Mouse (Mus musculus): Measurements from ENCODE around the gene Exoc3l.

Exoc3l gene

DNA sequence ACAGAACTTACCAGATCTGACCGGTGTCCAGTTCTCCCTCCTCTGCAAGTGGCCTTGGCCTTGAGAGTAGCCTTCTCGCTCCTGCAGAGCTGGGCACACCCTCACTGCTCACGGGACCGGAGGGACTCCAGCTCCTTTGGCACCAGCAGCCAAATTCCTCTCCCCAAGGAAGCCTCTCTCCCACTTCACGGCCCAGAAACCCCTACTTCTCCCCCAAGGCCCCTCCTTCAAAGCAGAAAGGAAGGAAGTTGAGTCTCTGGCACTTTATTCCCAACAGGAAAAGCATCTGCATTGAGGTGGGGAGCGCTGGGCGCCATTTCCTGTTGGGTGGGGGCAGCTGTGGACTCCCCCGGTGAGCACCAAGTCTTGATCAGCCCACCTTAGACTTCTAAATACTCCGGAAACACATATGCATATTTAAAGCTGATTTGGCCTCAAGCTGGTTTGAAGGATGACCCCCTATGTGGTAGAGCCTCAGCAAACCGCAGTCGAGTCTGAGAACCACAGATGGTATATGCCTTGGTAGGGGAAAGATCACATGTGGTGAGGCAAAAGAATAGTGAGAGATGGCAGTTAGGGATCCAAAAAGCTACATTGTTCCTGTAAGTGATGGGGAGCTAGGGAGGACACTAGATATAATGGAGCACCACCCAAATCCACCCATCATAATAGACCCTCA lies at the start of gene Exoc3l:
Gene Exoc3l (minus strand): TSS at position 207 of the 679 bp plus-strand sequence.
- peak in 1 of 2 experiments; percentile 54 for DNase-seq

DNA sequence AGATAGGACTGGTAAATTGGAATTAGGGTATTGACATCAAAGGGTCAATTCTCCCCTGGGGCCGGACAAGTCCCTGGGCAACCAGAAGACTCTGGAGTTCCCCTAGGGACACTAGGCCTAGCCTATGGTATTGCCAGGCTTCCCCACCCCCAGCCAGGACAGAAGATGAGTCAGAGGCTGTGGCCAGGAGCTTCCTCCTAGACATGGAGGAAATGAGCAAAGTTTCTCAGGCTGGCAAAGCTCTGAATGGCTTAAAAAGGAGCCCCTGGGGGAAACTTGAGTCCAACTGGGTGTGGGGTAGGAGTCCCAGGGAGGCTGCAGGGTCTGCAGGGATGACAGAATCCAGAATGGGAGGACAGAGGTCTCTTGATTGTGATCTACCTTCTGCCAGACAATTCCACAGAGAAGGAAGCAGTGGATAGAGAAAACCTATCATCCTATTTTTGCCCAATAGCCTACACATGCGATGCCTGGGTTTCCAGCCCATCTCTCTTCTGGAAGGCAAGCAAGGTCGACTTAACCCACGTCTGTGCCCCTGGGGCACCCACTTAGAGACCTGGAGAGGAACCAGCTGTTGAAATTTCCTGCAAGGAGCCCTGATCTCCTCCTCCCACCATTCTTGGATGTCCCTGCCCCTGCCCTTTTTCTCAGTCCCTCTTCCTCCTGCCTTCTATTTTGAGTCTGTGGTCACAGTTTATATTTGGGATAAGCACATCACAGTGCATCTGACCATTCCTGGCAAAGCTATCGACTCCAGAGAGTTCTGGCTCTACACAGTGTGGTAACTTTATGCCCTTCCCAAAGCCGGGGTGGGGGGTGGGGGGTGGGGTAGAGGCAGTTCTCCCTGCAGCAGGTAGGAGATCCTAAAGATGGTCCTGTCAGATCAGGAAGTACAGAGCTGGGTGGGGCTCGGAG lies 49.4 kb upstream of the Exoc3l start:
- peak in 1 of 2 experiments; percentile 53 for DNase-seq

DNA sequence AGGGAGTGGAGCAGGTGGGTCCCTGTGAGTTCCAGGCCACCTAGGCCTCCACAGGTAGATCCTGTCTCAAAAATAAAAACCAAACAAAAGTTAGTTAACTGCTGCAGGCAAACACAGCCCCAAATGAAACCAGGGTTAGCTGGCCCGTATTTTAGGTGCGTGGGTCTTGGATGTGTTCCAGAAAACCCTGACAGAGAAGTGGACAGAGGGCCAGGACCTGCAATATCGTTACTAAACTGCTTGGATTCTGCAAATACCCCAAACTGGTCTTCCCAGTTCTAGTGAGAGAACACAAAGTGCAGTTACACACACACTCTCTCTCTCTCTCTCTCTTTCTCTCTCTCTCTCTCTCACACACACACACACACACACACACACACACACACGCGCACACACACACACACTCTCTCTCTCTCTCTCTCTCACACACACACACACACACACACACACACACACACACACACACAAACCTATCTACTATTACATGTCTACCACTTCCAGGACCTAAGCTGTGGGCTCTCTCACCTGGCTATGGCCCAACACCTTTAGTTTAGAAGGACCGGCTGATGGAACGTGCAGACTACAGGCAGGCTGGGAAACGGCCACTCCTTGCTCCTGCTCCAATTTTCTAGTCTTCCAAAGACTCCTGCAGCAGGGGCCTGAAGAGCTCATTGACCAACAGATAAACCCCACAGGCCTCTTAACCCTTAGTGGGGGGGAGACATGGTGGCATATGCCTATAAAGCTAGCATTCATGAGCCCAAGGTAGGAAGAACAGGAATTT lies 48.1 kb upstream of the Exoc3l start:
- no peak for DNase-seq

DNA sequence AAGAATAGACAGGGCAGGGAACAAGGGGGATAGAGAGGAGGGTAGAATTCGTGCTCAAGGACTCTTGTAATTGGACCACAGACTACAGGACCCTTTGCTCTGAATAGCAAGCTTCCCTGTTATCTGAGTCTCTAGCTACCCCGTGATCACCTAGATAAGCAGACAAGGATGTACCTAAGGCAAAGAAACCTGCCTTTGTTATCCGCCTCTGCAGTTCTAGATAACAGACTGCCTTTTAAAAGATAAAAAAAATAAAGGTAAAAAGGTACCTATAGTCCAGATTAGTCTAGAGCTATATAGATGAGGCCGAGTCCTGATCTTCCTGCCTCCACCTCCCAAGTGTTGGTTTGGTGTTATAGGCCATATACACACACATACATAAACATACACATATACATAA lies 46.9 kb upstream of the Exoc3l start:
- no peak for DNase-seq

DNA sequence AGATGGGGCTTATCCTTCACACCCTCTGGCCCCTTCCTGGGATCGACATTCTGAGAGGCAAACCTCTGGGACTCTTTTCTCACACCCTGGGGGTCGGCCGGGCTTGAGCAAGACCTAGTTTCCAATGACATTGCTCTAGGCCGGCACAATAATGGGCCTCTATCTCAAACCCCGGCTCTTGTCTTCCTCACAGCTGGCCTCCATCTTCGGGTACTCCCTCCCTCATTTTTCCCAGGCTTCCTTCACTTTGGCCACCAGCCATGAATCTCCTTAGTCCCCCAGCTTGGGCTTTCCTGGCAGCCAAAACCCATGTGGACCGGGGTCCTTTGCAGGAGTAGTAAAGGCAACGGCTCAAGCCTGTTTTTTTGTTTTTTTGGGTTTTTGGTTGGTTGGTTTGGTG lies 45.5 kb upstream of the Exoc3l start:
- DNase-seq, result peak; percentile 49 to 65

DNA sequence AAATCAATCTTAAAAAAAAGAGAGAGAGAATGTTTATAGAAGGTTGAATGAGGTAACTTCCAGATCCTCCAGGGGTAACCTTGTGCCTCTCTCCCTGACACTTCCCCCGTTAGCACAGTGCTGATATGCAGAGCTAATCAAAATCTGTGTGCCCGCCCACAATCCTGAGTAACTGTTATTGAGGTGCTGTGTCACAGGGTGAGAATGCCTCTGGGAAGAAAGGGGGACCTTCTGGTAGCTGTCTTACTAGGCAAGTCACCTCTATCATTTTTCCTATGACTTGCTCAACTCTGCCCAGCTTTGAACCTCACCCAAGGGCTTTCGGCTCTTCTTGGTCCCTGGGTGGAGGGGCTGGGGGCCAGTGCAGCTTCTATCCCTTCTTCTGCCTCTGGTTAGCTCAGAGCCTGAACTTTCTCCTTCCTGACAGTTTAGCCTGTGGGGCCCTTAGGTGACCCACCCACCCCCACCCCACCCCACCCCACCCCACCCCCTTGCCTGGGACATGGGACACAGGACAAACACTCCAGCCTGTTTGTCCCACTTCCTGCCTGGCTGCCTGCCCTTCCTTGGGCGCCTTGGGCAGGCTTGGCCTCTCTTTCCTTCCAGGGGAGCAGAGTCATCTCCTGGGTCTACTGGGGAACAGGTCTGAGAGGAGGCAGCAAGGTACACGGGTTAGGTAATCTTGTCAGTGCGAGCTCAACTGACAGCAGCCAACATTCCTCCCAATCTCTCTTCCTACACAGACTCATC lies 44.2 kb upstream of the Exoc3l start:
- no peak for DNase-seq

DNA sequence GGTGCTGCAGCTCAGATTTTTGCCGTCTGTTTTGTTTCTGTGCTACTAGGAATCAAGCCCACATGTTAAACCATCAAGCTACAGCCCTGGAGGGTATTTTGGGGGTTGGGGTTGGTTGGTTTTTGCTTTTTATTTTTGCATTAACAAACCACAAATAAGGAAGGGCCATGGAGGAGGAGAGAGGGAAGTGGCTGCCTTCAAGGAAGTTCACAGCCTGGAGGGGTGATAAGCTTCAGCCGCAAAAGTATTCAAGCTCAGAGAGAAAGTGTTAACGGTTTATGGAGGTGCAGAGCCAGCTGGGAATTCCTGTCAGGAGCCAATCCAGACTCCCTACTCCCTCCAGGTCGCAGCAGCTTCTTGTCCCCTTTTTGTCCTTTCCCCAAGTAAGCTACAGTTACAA lies 43.1 kb upstream of the Exoc3l start:
- no peak for DNase-seq

DNA sequence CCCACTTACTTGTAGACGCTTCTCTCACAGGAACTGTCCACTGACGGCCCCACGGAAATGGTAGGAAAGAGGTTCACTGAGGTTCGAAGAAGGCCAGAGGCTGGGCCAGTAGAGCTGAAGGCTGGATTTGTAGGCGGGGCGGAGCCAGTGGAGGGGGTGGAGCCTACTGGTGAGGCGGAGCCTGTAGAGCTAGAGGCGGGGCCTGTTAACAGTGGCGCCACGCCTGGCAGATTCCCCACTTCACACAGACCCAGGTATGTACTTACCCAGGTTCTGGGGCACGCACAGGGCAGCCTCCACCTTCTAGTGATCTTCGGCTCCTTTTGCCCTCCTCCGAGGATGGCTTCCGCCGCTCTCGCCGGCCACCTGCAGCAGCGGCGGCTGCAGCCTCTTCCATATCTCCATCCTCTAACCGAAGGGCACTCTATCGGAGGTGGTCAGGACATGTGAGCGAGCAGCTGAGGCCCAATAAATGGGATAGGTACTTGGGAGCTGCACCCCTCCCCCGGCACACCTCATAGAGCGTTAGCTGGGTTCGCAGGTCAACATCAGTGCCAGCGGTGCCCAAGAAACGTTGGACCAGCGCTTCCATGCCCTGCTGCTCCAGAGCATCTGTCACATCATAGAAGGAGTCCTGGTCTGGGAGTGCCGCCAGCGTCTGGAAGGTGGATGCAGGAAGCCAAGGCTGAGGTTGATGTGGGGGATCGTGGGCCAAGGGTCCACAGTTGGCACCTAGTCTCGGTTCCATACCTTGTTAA lies 40.7 kb upstream of the Exoc3l start:
- peak; percentile 47 to 60 for DNase-seq

DNA sequence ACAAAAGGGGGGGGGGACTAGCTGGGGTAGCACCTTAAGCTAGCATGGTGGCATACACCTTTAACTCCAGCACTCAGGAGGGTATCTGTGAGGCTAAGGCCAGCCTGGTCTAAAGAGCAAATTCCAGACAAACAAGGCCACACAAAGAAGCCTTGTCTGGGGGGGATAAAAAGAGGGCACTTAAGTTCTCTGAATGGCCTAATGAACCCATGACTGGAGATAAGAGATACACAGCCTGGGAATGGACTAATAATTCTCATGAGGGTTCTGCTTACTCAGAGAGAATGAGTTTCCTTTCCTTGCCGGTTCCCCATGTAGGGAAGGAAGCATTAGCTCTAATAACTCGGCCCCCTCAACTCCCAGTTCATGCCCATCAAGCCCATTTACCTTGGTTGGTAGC lies 36.6 kb upstream of the Exoc3l start:
- DNase-seq, result no peak

DNA sequence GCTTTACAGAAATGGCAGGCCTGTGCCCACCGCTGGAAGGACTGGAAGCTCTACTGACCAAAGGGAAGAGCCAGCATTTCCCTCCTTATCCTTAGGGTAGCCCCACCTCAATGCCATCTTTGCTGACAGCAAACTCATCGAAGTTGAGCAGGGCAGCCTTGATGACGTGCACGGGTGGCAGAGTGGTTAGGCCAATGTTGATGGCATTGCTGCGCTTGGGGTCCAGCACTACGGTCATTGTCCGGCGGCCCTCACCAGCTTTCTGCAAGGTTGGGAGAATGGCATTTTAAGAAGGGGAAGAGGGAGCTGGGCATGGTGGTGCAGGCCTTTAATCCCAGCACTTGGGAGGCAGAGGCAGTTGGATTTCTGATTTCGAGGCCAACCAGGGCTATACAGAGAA lies 36.0 kb upstream of the Exoc3l start:
- no peak for DNase-seq

DNA sequence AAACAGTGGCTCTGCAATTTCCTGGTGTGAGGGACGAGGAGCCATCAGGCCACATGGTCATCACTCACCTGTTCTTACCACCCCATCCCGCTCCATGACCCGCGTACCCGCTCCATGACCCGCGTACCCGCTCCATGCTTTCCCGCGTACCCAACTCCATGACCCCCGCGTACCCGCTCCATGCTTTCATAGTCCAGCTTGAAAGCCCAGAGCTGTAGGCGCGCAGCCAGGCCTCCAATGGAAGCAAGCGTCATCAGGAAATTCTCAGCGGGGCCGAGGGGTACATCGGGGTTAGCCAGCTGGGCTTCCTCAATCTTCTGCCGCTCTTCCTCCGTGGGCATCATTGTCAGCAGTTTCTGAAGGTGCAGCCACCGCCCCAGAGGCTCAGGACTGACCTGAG lies 35.6 kb upstream of the Exoc3l start:
- no peak for DNase-seq

DNA sequence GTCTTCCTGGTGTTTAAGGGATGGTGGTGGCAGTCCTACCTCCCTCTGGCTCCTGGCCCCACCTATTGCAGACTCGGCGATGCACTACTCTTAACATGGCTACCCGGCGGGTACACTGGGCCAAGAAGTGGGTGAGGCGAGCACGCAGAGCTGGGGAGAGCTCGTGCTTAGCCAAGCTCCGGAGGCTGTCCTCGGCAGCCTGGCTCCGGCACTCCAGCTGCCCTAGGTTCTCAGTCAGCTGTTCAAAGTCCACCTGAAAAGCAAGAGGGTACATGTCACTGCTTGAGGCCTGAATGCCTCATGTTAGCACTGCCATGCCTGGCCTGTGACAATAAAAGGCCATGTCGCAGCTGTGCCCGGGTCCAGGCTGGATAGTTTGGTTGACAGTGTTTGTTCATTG lies 34.4 kb upstream of the Exoc3l start:
- peak in 1 of 2 experiments; percentile 12 for DNase-seq

DNA sequence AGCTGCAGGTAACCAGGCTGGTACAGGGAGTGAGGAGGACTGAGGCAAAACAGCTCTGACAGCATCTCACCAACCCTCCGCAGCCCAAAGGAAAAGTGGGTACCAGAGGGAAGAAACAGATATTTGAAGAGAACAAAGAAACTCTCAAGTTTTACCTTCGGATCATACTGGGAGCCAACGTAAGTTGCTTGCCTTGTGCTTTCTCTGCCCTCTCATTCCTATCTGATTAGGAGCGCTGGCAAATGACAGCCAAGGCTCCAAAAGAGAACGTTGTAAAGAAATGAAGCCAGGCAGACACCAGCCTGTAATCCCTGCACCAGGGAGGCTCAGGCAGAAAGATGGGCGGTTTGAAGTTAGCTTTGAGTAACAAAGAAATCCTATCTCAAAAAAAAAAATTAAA lies 31.1 kb upstream of the Exoc3l start:
- DNase-seq, result peak in 1 of 2 experiments; percentile 15

DNA sequence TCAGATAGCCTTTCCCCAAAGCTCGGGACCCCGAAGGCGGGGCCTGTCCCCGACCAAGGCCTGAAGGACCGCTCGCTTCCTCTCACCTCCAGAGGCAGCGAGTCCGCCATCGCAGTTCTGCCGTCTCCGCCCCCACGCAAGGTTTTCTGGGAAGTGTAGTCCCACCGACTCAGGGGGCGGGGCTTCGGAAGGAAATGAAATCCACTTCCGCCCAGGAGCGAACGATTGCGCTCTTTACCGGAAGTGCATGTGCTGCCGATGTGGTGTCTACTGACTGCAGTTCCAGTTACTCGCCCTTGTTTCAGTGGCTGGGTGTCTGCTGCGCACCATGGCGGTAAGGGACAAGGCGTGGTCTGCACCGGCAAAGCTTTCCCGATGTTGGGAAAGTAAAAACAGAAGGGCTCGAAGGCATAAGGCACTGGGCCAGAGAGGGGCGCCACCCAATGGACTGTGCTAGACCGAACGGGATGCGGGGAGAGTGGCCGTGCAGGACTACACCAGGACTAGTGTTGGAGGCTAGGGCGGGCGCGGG lies 30.3 kb upstream of the Exoc3l start, which contains the start of the genes Lrrc29 and Tmem208:
Gene Lrrc29 (minus strand): TSS at position 138 of the 532 bp plus-strand sequence.
Gene Tmem208 (plus strand): TSS at position 214 of the 532 bp plus-strand sequence.
- peak; percentile 98 to 99 for DNase-seq

DNA sequence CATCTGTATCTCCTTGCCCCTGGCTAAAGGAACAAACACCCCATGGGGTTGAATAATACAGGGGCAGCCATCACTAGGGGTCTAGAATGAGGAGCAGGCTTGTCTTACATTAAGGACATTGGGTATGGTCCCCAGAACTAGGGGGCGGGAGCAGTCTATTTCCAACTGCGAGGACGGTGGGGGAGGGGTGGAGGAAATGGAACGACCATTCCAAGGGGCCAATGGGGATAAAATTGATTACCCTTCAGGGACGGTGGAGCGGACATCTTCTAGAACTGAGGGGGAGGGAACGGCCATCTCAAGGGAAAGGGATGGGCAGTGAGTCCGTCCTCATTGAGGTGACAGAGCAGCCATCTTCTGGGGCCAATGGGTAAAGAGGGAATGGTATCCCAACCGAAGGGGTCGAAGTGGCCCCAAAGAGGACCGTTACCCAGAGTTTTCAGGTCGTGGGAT lies 29.8 kb upstream of the Exoc3l start:
- DNase-seq, result peak; percentile 52 to 58

DNA sequence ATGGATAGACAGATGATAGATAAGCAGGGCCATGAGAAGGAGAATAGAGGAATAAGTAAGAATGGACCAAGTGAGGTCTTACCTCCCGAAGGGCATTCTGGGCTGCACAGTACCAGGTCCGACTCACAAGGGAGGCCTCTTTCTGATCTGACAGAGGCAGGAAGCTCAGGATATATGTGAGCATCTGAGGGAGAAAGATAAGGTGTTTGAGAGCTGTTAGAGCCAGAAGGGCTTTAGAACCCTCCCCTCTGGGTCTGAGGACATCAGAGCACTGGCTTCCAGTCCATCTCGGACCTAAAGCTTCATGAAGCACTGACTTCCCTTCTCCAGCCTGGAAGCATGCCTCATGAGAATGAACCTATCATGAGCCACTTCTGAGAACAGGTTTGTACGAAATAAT lies 27.3 kb upstream of the Exoc3l start:
- no peak for DNase-seq

DNA sequence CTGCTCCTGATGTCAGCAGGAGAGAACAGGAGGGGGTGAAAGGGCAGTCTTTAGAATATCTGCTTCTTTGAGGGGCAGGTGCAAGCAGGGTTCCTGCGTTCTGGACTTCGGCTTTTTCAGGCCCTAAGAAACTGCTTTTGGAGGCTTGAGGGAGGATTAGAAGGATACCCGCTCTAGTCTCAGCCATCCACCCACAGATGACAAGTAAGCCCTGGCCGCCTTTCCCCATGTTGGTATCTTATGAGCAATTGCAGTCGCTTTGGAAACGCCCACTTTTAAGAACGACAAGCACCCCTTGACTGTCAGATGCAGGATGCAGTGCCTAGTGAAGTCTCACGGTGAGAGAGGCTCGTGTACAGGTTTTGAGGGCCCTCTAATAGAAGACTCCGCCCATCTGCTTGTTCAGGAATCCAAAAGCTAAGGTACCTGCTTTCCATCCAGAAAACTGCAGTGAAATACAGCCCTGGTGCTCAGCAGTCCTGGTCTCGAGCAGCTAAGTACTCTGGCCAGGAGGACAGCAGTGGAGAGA lies 22.8 kb upstream of the Exoc3l start:
- no peak for DNase-seq

DNA sequence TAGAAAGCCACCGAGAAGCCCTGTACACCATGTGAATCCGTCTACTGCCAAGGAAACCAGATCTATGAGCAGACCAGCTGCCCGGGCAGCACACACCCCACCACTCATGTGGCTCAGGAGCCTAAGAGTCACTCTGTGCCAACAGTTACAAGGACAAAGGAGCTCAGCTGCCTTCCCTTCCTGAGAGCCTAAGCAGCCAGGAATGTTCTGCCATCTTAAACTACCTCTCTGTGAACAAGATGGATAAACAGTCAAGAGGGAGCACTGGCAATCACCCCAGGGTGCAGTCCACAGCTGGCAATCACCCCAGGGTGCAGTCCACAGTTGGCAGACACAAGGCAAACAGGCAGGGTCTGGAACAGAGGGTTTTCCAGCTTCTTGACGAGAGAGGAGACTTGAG lies 22.0 kb upstream of the Exoc3l start:
- DNase-seq, result no peak

DNA sequence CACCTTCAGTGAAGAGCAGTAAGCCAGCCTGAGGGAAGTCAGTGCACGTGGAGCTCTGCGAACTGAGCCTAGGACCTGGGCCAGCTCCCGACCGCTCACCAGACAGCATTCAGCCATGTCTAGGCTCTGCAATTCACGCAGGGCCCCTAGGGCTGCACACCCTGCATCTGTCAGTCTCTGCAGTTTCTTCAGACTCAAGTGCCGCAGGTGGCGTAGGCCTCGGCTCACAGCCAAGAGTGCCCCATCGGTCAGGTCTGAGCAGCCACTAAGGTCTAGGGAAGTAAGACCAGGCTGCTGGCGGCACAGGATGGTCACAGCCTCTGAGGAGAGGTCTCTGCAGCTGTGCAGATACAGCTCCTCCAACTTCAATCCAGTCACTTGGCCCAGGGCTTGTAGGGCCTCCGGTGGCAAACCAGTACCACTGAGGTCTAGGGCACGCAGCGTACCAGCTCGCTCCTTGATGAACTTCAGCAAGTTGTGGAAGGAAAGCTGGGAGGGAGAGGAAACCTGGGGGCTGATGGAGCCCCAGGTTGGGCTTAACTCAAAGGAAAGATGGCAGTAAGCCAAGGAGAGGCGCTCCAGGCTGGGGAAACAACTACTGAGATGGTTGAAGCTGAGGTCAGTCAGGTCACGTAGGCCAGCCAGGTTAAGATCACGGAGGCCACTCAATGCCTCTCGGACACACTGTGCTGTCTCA lies 19.3 kb upstream of the Exoc3l start:
- DNase-seq, result peak in 1 of 2 experiments; percentile 6
